Mouse (Mus musculus) testis, adult 10 weeks (tissue): ENCODE results near the gene Tlnrd1. TPM values are rescaled to one million over a fixed set of nuclear protein-coding genes. Genes with fewer than 3 reads are reported as not detected.

ENCODE experiments used
- polyA plus RNA-seq: library from polyadenylated mRNA; stranded (reverse); fragments of 350-450 nt; fragmentation: Illumina TruSeq; extraction: RNeasy Lipid Tissue Mini Kit (QIAGEN cat#74804); gene quantifications from one replicate; pipeline ENCODE4 v1.2.3, GENCODE M21; 2014; ENCODE audit warnings: low read depth, low replicate concordance

Gene Tlnrd1
- 1.5 TPM for polyA plus RNA-seq

DNA sequence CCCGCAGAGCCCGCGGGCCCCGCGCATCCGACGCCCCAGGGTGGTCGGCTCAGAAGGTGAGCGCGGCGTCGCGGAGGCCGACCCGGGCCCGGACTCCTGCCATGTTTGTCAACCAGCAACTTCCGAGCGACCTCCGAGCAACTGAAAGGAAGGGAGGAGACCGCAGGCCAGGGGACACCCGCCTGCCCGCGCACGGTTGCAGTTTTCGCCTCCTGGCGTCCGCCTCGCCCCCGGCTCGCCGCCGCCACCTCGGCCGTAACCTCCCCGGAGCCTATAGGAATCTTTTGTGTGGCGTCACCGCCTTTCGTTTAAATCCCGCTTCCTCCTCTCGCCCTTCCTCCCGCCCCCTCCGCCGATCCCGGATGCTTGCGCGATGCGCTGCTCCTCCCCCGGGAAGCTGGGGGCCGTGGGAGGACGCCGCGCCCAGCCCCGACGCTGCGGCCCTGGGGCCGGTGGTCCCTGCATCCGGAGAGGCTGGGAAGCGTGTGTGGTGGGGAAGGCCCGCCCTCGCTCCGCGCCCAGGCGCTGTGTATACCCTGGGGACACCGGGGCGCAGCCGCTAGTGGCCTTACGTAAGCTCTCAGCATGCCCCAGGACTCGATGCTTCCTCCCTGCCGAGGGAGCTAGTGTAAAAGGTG is at the start of gene Tlnrd1, which contains the start of gene Mesd:
Tlnrd1 (minus strand) TSS at position 285 of the 638 bp plus-strand sequence.
Mesd (plus strand) TSS at position 446 of the 638 bp plus-strand sequence.

Other genes with a start within 250 kb of the Tlnrd1 start
- 0.34 TPM for gene Il16, start 138.6 kb downstream of the Tlnrd1 start, polyA plus RNA-seq
- 126 TPM for gene Cfap161, start 89.4 kb downstream of the Tlnrd1 start, polyA plus RNA-seq
- gene Mesd, start 161 bp upstream of the Tlnrd1 start, polyA plus RNA-seq = 59.8 TPM
- 3.3 TPM for gene Cemip, start 202.2 kb upstream of the Tlnrd1 start, polyA plus RNA-seq